Mouse (Mus musculus) c-Kit-positive CD71-positive TER-119-negative erythroid progenitor cells, embryonic 14.5 days (primary cell): ENCODE data around the gene Rpa2.

Experiments
- DNase-seq: peaks from one replicate; pipeline ENCODE4 v3.0.0-alpha.2; 2013; ENCODE audit warnings: low read depth

Rpa2 gene

DNA sequence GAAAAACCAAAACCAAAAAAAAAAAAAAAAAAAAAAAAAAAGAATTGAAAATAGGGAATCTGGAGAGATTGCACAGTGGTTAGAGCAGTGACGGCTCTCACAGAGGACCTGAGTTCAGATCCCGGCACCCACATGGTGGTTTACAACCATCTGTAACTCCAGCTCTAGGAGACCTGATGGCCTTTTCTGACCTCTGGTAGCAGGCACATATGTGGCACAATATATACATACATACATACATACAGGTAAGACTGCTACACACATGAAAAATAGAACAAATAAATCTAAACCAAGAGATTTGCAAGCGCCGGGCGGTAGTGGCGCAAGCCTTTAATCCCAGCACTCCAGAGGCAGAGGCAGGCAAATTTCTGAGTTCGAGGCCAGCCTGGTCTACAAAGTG, 35.7 kb downstream of the Rpa2 start:
- DNase-seq: no peak

GRCm38 (mm10) chr4:132804331-132804730, 36.2 kb downstream of the Rpa2 start:
- DNase-seq: no peak

GRCm38 (mm10) chr4:132805146-132805545, 37.0 kb downstream of the Rpa2 start:
- DNase-seq: no peak

DNA sequence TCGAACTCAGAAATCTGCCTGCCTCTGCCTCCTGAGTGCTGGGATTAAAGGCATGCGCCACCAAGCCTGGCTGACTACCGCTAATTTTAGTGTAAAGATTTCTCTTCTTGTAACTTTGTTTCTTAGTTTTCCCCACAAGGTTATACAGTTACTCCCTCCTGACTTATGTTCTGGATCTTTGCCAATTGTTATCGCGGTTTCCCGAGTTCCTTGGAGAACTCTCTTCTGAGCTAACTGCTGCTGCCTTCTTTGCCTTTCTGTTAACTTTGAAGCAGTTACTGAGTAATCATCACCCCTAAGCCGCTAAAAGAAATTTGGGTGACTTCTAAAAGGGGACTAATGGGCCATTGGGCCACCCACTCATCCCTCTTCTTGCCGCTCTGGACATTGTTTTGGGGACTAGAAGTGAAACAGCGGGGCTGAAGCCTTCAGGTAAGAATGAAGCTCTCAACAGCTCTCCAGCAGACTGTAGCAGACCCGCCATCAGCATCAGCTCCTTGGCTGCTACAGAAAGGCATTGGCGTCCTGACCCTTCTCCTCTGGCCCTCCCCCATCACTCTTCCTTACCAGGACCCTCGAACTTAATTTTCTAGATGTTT, 37.6 kb downstream of the Rpa2 start:
- no peak for DNase-seq

DNA sequence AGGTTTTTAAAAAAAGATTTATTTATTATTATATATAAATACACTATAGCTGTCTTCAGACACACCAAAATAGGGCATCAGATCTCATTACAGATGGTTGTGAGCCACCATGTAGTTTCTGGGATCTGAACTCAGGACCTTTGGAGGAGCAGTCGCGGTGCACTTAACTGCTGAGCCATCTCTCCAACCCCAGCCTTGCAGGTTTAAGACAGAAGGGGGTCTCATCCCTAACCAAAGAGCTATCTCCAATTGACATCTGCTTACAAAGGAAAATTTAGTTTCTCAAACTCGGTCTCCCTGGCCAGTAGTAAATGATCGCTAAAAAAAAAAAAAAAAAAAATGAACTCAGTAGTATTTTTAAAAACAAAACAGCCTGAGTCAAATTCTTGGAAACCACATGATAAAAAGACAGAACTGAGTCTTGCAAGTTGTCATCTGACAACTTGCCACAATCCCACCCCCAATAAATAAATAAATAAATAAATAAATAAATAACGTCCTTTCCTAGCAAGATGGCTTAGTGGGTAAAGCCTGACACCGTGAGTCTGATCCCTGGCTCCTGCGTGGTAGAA, 38.6 kb downstream of the Rpa2 start:
- DNase-seq: no peak

DNA sequence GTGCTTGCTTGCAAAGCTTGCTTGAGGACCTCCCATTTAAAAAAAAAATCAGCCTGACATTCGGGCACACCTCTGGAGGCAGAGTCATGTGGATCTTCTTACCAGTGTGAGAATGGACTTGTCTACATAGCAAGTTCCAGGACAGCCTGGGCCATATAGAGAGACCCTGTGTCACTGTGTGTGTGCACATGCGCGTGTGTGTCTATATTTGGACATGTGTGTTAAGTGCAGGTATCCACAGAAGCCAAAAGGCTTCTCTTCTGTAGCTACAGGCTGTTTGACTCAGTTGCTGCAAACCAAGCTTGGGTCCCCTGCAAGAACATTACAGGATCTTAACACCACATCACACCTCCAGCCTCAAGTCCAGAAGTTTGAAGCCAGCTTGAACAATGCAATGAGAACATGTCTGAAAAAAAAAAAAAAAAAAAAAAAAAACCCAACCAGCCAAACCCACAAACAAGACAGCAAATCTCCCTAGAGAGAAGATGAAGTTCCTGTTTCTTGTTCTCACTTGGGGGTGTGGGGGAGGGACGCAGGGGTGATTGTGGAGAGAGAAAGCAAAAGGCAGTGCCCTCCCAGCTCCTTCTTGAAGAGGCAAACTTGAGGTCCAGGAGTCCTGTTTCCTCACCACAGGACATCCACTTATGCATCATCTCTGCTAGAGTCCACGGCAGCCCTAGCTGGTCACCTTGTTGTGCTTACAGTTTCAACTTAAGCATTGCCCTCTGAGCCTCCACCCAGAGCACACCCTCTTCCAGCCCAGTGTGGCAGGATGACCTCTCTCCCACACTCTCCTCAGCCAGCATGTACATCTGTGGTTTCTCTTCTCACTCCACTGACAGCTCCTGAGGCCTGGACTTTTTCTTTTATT, 39.9 kb downstream of the Rpa2 start:
- no peak for DNase-seq

DNA sequence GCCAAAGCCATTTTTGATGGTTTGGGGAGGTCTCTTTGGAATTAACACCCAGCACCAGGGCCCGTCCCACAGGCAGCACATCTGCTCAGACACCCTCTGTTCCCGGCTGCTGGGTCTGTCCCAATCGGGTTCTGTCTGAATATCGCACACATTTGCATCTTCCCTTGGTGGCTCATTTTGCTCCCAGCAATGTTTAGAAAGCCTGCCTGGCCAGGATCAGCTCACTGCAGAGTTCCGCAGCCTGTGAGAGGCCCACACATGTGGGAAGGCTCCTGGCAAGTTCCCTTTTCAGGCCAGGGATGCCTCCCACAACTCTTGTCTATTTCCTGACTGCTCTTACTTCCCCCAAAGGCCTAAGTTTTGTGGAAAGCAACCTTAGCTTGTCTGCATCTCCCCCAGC, 41.5 kb downstream of the Rpa2 start:
- no peak for DNase-seq

DNA sequence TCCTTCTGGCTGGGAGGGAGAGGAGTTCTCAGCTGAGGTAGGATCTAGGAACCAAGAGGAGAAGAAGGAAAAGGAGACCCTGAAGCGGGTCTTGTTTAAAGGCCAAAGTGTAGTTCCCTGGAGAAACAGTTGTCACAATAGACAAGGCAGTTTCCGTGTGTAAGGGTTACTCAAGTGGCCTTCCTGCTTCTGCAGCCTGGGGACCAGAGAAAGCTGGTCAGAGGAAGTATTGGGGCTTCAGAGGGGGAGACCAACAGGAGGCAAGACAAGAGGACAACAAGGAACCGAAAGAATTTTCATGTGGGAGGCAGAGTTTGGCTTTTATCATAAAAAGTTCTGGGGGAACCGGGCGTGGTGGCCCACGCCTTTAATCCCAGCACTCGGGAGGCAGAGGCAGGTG, 48.3 kb downstream of the Rpa2 start:
- no peak for DNase-seq

GRCm38 (mm10) chr4:132816855-132817254, 48.7 kb downstream of the Rpa2 start:
- DNase-seq: no peak

DNA sequence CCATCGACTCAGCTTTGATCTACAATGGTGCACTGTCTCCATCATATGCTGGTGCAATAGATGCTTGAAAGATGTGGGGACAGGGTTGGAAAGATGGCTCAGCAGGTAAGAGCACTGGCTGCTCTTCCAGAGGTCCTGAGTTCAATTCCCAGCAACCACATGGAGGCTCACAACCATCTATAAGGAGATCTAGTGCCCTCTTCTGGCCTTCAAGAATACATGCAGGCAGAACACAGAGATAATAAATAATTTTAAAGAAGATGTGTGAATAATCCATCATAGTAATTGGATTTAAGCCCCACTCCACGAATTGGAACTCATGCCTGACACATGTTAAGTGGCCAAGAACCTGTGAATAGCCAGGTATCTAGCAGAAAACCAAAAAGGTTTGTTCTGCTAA, 50.3 kb downstream of the Rpa2 start:
- DNase-seq: no peak

DNA sequence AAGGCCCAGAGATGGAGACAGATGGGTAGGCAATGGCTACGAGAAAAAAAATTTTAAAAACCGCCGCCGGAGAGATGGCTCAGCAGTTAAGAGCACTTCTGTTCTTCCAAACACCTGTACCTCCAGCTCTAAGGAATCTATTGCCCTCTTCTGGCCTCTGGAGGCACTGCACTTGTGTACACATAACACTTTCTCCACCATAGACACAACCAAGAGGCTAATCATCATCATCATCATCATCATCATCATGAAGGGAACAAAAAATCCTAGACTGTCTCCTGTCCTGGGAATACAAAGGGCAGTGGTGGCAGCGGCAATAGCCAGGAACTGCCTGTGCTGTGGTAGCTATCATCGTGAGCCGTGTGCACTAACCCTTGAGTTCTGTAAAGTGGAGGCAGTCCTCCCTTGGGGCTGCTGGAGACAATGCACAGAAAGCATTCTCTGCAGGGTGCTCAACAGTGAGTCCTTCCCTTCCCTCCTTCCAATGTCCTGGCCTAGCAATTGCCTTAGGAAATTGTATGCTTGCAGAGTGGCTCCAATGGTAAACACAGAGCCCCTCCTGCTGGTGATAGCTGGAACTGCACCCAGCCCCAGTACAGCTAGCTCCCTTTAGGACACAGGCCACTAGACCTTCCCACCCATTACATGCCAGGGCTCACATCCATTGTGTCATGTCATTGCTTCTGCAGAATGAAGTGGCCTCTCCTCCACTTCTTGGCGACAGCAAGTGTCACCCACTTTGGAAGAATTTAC, 55.7 kb downstream of the Rpa2 start:
- DNase-seq: peak; percentile 67
